12 mouse cellular contexts compared by ENCODE assay signal in genomic region chr7:75296688-75297119, GRCm38 (mm10). TPM values are rescaled to one million over a fixed set of nuclear protein-coding genes. Genes with fewer than 3 reads are reported as not detected.
DNase-seq lines count a peak whose midpoint lies in the region; ATAC-seq lines count a peak whose summit lies in the region.
"Had no signal": no experiment of that assay in that cellular context is flagged by ENCODE, and none has a peak within 500 bp of the region (broad histone marks: within the 10 kb centered on the region; RNA-seq: fewer than 3 reads in every experiment).

No protein-coding gene starts in this region.

- H3K9ac ChIP-seq in kidney, embryonic 16.5 days (replicated peaks; ENCODE audit: low read length), result no peak overlapping the region
- H3K9ac ChIP-seq in limb, embryonic 12.5 days (replicated peaks), result no peak overlapping the region
- no peak overlapping the region for H3K9ac ChIP-seq in neural tube, embryonic 14.5 days (replicated peaks; ENCODE audit: low read depth, low read length)
- no peak overlapping the region for H3K9ac ChIP-seq in liver, embryonic 11.5 days (ENCODE audit: low read depth, low read length)
- H3K9ac ChIP-seq: embryonic facial prominence, embryonic 15.5 days had no signal

- H3K27me3 ChIP-seq in kidney, embryonic 16.5 days (ENCODE audit: insufficient read depth, low read length), result no peaks in the 10 kb centered on the region
- H3K27me3 ChIP-seq in embryonic facial prominence, embryonic 10.5 days (replicated peaks; ENCODE audit: low read depth, poor library complexity, severe bottlenecking), result peaks cover 6% of the 10 kb centered on the region; the same call in 1 of the 2 replicates
- H3K27me3 ChIP-seq in limb, embryonic 12.5 days, result no peaks in the 10 kb centered on the region
- H3K27me3 ChIP-seq in neural tube, embryonic 14.5 days (ENCODE audit: control insufficient read depth, insufficient read depth, low read length), result no peaks in the 10 kb centered on the region
- no peaks in the 10 kb centered on the region for H3K27me3 ChIP-seq in liver, embryonic 11.5 days (replicated peaks; ENCODE audit: control insufficient read depth, insufficient read depth, low read length)
- H3K27me3 ChIP-seq: embryonic facial prominence, embryonic 15.5 days had no signal

- H3K36me3 ChIP-seq in kidney, embryonic 16.5 days (ENCODE audit: insufficient read depth, low read length), result no peaks in the 10 kb centered on the region
- H3K36me3 ChIP-seq in embryonic facial prominence, embryonic 10.5 days (replicated peaks), result no peaks in the 10 kb centered on the region
- no peaks in the 10 kb centered on the region for H3K36me3 ChIP-seq in limb, embryonic 12.5 days
- H3K36me3 ChIP-seq in neural tube, embryonic 14.5 days (ENCODE audit: control insufficient read depth, insufficient read depth, low read length), result no peaks in the 10 kb centered on the region
- no peaks in the 10 kb centered on the region for H3K36me3 ChIP-seq in liver, embryonic 11.5 days (ENCODE audit: control insufficient read depth, insufficient read depth, low read length)
- H3K36me3 ChIP-seq: embryonic facial prominence, embryonic 15.5 days had no signal

- peaks cover 25% of the 10 kb centered on the region for H3K4me1 ChIP-seq in kidney, embryonic 16.5 days (ENCODE audit: insufficient read depth, low read length)
- peaks cover 4% of the 10 kb centered on the region; the same call in 1 of the 2 replicates for H3K4me1 ChIP-seq in embryonic facial prominence, embryonic 10.5 days
- H3K4me1 ChIP-seq in limb, embryonic 12.5 days (replicated peaks), result peaks cover 22% of the 10 kb centered on the region
- peaks cover 11% of the 10 kb centered on the region; the same call in 1 of the 2 replicates for H3K4me1 ChIP-seq in neural tube, embryonic 14.5 days (ENCODE audit: control insufficient read depth, insufficient read depth, low read length)
- H3K4me1 ChIP-seq in liver, embryonic 11.5 days (replicated peaks; ENCODE audit: control insufficient read depth, insufficient read depth, low read length), result no peaks in the 10 kb centered on the region
- H3K4me1 ChIP-seq: embryonic facial prominence, embryonic 15.5 days had no signal

- no peak overlapping the region for H3K4me2 ChIP-seq in kidney, embryonic 16.5 days (replicated peaks; ENCODE audit: low read depth, low read length)
- no peak overlapping the region for H3K4me2 ChIP-seq in limb, embryonic 12.5 days
- no peak overlapping the region for H3K4me2 ChIP-seq in neural tube, embryonic 14.5 days (ENCODE audit: low read depth, low read length)
- no peak overlapping the region for H3K4me2 ChIP-seq in liver, embryonic 11.5 days
- H3K4me2 ChIP-seq: embryonic facial prominence, embryonic 15.5 days; heart, embryonic 11.5 days had no signal

- DNase-seq in kidney, postnatal 10 days, result no peak
- DNase-seq in embryonic facial prominence, embryonic 10.5 days (ENCODE audit: low spot score), result peak; percentile 20
- no peak for DNase-seq in spleen, adult 12 weeks (ENCODE audit: low spot score)
- DNase-seq in liver, embryonic 11.5 days (ENCODE audit: low spot score), result no peak
- DNase-seq: adrenal gland, postnatal 10 days; kidney, adult 9 months; lung, adult 2 months had no signal

- H3K4me3 ChIP-seq in kidney, embryonic 16.5 days (ENCODE audit: low read length), result no peak overlapping the region
- H3K4me3 ChIP-seq in embryonic facial prominence, embryonic 10.5 days, result no peak overlapping the region
- no peak overlapping the region for H3K4me3 ChIP-seq in limb, embryonic 12.5 days (replicated peaks)
- no peak overlapping the region for H3K4me3 ChIP-seq in neural tube, embryonic 14.5 days (ENCODE audit: low read depth, low read length)
- H3K4me3 ChIP-seq in liver, embryonic 11.5 days (ENCODE audit: low read depth, low read length), result no peak overlapping the region
- H3K4me3 ChIP-seq: embryonic facial prominence, embryonic 15.5 days had no signal

- 13% methylated on average over 6 of the region's 6 CpGs for WGBS in kidney, embryonic 16.5 days
- whole genome bisulfite sequencing in embryonic facial prominence, embryonic 10.5 days, result 5% methylated on average over 6 of the region's 6 CpGs
- 13% methylated on average over 6 of the region's 6 CpGs for WGBS in limb, embryonic 12.5 days
- 4% methylated on average over 6 of the region's 6 CpGs for WGBS in neural tube, embryonic 14.5 days
- 49% methylated on average over 6 of the region's 6 CpGs for WGBS in liver, embryonic 11.5 days

- no peaks in the 10 kb centered on the region for H3K9me3 ChIP-seq in kidney, embryonic 16.5 days (ENCODE audit: low read length)
- no peaks in the 10 kb centered on the region for H3K9me3 ChIP-seq in embryonic facial prominence, embryonic 10.5 days
- no peaks in the 10 kb centered on the region for H3K9me3 ChIP-seq in limb, embryonic 12.5 days
- no peaks in the 10 kb centered on the region for H3K9me3 ChIP-seq in neural tube, embryonic 14.5 days (ENCODE audit: control insufficient read depth, low read length)
- no peaks in the 10 kb centered on the region for H3K9me3 ChIP-seq in liver, embryonic 11.5 days (ENCODE audit: control insufficient read depth, low read length)
- H3K9me3 ChIP-seq: embryonic facial prominence, embryonic 15.5 days had no signal

- ATAC-seq in kidney, embryonic 16.5 days (ENCODE audit: low FRiP score, low TSS enrichment), result peak; percentile 87
- peak; percentile 39; the same call in 1 of the 2 replicates for ATAC-seq in limb, embryonic 12.5 days (ENCODE audit: insufficient number of reproducible peaks, insufficient read depth, low FRiP score, low TSS enrichment, low read depth)
- peak; percentile 71 for ATAC-seq in neural tube, embryonic 14.5 days (ENCODE audit: low read depth)
- no peak for ATAC-seq in liver, embryonic 11.5 days (replicated peaks; ENCODE audit: low FRiP score)

- peak overlapping the region; percentile 67; the same call in 1 of the 2 replicates for H3K27ac ChIP-seq in kidney, embryonic 16.5 days (ENCODE audit: low read length)
- H3K27ac ChIP-seq in embryonic facial prominence, embryonic 10.5 days (replicated peaks), result no peak overlapping the region
- peak overlapping the region; percentile 57 for H3K27ac ChIP-seq in limb, embryonic 12.5 days
- H3K27ac ChIP-seq in neural tube, embryonic 14.5 days (ENCODE audit: low read depth, low read length), result no peak overlapping the region
- no peak overlapping the region for H3K27ac ChIP-seq in liver, embryonic 11.5 days (ENCODE audit: low read depth, low read length)
- H3K27ac ChIP-seq: embryonic facial prominence, embryonic 15.5 days had no signal

RNA-seq across cellular contexts. Expression of gene Sv2b, which starts 12.4 kb away (rescaled TPM):
- 1.1 and 1.6 TPM in 2 replicates for polyA plus RNA-seq in kidney, embryonic 16.5 days (2015; fragmentation: Nextera tagmentation; extraction: Ambion mirVana)
- polyA plus RNA-seq in embryonic facial prominence, embryonic 10.5 days (2016; fragmentation: Nextera tagmentation; extraction: Ambion mirVana), result 0.69 and 0.70 TPM in 2 replicates
- 1.6 and 1.8 TPM in 2 replicates for polyA plus RNA-seq in limb, embryonic 12.5 days (2016; fragmentation: Nextera tagmentation; extraction: Ambion mirVana)
- polyA plus RNA-seq in neural tube, embryonic 14.5 days (2014; fragmentation: Nextera tagmentation; extraction: Ambion mirVana), result 18.9 and 20.6 TPM in 2 replicates
- polyA plus RNA-seq in liver, embryonic 11.5 days (2014; fragmentation: Nextera tagmentation; extraction: Ambion mirVana), result 0.11 and 0.13 TPM in 2 replicates

Comparison
In these comparisons a context has a peak if more than half of its experiments do, and no peak if none do; other contexts are left out.
1. H3K27ac ChIP-seq: peak in kidney, embryonic 16.5 days (single experiment) and limb, embryonic 12.5 days (single experiment); none in embryonic facial prominence, embryonic 10.5 days (single experiment), neural tube, embryonic 14.5 days (single experiment) and liver, embryonic 11.5 days (single experiment).